In the genomic region with DNA sequence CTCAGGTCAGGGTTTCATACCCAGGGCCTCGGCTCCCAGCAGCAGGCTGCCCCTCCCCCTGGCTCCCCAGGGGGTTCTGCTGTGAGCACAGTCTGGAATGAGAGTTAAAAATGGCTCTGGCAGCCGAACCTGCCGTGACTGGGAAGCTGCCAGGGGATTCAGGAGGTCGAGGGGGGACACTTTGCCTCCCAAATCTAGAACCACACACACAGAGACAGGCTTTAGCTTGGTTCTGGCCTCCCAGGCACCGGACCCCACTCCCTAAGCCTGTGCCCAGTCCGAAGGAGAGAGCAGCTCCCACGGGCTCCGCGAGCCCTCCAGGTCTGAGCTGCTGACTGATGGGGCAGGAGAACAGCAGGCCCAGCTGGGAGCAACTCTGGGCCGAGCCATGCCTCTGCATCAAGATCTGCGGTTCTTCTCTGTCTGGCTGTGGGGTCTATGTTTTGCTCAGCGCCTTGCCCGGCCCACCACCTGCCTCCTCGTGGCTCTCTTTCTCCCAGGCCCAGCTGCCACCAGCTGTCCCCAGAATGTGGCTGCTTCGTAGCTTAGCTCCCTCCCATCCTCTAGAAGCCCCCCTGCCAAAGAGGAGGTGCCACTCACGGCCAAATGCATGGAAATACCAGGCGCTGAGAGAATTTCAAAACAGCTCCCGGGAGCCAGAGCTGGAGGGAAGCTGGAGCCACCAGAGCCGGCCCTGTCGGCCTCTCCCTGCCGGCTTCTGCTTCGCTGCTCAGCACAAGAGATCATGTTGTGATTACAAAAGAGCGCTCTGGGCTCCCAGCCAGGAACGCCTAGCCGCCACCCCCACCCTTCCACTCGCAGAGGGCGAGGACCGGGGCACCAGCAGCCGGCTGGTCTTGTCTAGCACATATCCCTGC, we compare ENCODE assay signal across 8 mouse cellular contexts. TPM values are rescaled to one million over a fixed set of nuclear protein-coding genes. Genes with fewer than 3 reads are reported as not detected.
DNase-seq lines count a peak whose midpoint lies in the region; ATAC-seq and TF ChIP-seq lines count a peak whose summit lies in the region.

A gene (minus strand): TSS at position 756 of the 878 bp plus-strand sequence.

- DNase-seq in NIH3T3 (ENCODE audit: low read depth) = peak; percentile 95
- peak; percentile 89 to 95 for DNase-seq in cerebellum, postnatal 14 days
- peak; percentile 66 to 82 for DNase-seq in frontal cortex, postnatal 25 days (ENCODE audit: low spot score in 2 of 2)
- DNase-seq in hindbrain, embryonic 11.5 days (ENCODE audit: low spot score) = peak; percentile 76
- peak; percentile 75 to 80 for DNase-seq in layer of hippocampus, postnatal 25 days (ENCODE audit: extremely low spot score in 1 of 2, low spot score in 1 of 2)
- peak; percentile 96 for DNase-seq in lung, postnatal 0 days (ENCODE audit: low spot score)
- DNase-seq in ovary, postnatal 14 days (ENCODE audit: low spot score) = peak; percentile 78
- DNase-seq in urinary bladder, adult 18-20 months (ENCODE audit: low spot score in 2 of 2) = peak; percentile 93 to 94

- H3K27me3 ChIP-seq in hindbrain, embryonic 11.5 days (ENCODE audit: control insufficient read depth, insufficient read depth, low read length) = peaks cover 2% of the 10 kb centered on the region; the same call in 1 of the 2 replicates
- no peaks in the 10 kb centered on the region for H3K27me3 ChIP-seq in lung, postnatal 0 days (replicated peaks; ENCODE audit: insufficient read depth, low read length)

- peak; percentile 80 for ATAC-seq in hindbrain, embryonic 11.5 days (ENCODE audit: low FRiP score)
- peak; percentile 87 for ATAC-seq in lung, postnatal 0 days

- peak within 1 kb of the TSS; percentile 59 for H3K9ac ChIP-seq in hindbrain, embryonic 11.5 days (ENCODE audit: low read depth, low read length)
- peak within 1 kb of the TSS; percentile 64 for H3K9ac ChIP-seq in lung, postnatal 0 days (replicated peaks; ENCODE audit: low read depth)

- TF ChIP-seq CTCF in lung, postnatal 0 days (IDR thresholded peaks at IDR 0.05) = no peak; the same call in 1 of the 2 replicates

- no peaks in the 10 kb centered on the region for H3K9me3 ChIP-seq in hindbrain, embryonic 11.5 days (ENCODE audit: control insufficient read depth, low read length)
- H3K9me3 ChIP-seq in lung, postnatal 0 days (ENCODE audit: low read length) = no peaks in the 10 kb centered on the region

- peaks cover 20% of the 10 kb centered on the region for H3K4me1 ChIP-seq in hindbrain, embryonic 11.5 days (replicated peaks; ENCODE audit: control insufficient read depth, insufficient read depth, low read length)
- H3K4me1 ChIP-seq in lung, postnatal 0 days (ENCODE audit: insufficient read depth, low read depth, low read length) = peaks cover 34% of the 10 kb centered on the region

- WGBS in hindbrain, embryonic 11.5 days = 6% methylated on average over 29 of the region's 29 CpGs
- 9% methylated on average over 29 of the region's 29 CpGs for WGBS in lung, postnatal 0 days

- no peaks in the 10 kb centered on the region for H3K36me3 ChIP-seq in hindbrain, embryonic 11.5 days (ENCODE audit: control insufficient read depth, insufficient read depth, low read length)
- H3K36me3 ChIP-seq in lung, postnatal 0 days (ENCODE audit: insufficient read depth, low read length) = no peaks in the 10 kb centered on the region

- peak; percentile 72 for TF ChIP-seq EP300 in lung, postnatal 0 days (IDR thresholded peaks at IDR 0.05)

- peak within 1 kb of the TSS; percentile 41 for H3K4me2 ChIP-seq in hindbrain, embryonic 11.5 days (replicated peaks; ENCODE audit: low read depth, low read length)
- H3K4me2 ChIP-seq in lung, postnatal 0 days (replicated peaks; ENCODE audit: low read depth, low read length) = peak within 1 kb of the TSS; percentile 57

- peak within 1 kb of the TSS; percentile 6; the same call in 1 of the 2 replicates for H3K4me3 ChIP-seq in hindbrain, embryonic 11.5 days (ENCODE audit: low read depth, low read length)
- peak within 1 kb of the TSS; percentile 33 for H3K4me3 ChIP-seq in lung, postnatal 0 days (ENCODE audit: low read depth, low read length)

- H3K27ac ChIP-seq in hindbrain, embryonic 11.5 days (ENCODE audit: low read depth, low read length) = peak within 1 kb of the TSS; percentile 90
- H3K27ac ChIP-seq in lung, postnatal 0 days (ENCODE audit: low read length) = peak within 1 kb of the TSS; percentile 98

RNA-seq across cellular contexts. Expression of the gene that starts here (rescaled TPM):
- 0.68 and 0.98 TPM in 2 replicates for polyA plus RNA-seq in hindbrain, embryonic 11.5 days (2014; fragmentation: Nextera tagmentation; extraction: Ambion mirVana)
- 1 to 10 TPM; 4.9 to 6.7 TPM for total RNA-seq in layer of hippocampus, postnatal 25 days (2021)
- 4.3 and 4.7 TPM in 2 replicates for polyA plus RNA-seq in lung, postnatal 0 days (2015; fragmentation: Nextera tagmentation; extraction: Ambion mirVana)

Comparison
In these comparisons a context has a peak if more than half of its experiments do, and no peak if none do; other contexts are left out.
1. Peak in every context shown above with its lines: DNase-seq, ATAC-seq, H3K4me3 ChIP-seq and H3K27ac ChIP-seq.
2. Peak in DNase-seq, ATAC-seq, H3K4me3 ChIP-seq, H3K27ac ChIP-seq, H3K9ac ChIP-seq and H3K4me2 ChIP-seq in hindbrain, embryonic 11.5 days; RNA of the gene not detected or under 1 TPM.